Mouse (Mus musculus) spleen, adult 18-20 months (tissue): Measurements from ENCODE around the gene Slc2a4.

ENCODE experiments used
- DNase-seq, 2 experiments: peaks; one replicate each; pipeline ENCODE4 v3.0.0; 2022; ENCODE audit warnings: mixed read lengths in 2 of 2

Slc2a4 gene

GRCm38 (mm10) chr11:69948066-69948762 is at the start of gene Slc2a4:
Gene Slc2a4 (minus strand): TSS chr11:69948188.
- peak; percentile 74 to 80 for DNase-seq

DNA sequence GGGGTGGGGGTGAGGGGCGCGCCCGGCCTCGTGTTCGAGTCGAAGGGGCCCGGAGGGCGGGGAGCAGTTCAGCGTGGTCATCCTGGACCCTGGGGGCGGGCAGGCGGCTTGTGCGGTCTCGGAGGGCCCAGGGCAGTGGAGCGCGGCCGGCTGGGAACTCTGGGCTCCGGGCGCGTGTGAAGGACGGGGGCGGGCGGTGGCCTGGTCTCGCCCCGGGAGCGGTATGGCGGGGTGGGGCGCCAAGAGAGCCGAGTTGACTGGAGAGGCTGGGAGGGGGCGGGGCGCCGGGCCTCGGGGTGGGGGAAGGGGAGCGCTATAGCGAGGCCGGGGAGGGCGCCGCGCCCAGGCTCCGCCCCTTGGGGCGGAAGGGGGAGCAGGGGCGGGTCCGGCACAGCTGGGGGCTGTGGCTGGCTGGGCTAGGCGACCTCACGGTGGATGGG is 49.1 kb upstream of the Slc2a4 start:
- peak; percentile 89 to 90 for DNase-seq

- peak in 1 of 2 experiments; percentile 57 for DNase-seq
Observed at GRCm38 (mm10) chr11:69996161-69997061, 48.4 kb upstream of the Slc2a4 start.

DNA sequence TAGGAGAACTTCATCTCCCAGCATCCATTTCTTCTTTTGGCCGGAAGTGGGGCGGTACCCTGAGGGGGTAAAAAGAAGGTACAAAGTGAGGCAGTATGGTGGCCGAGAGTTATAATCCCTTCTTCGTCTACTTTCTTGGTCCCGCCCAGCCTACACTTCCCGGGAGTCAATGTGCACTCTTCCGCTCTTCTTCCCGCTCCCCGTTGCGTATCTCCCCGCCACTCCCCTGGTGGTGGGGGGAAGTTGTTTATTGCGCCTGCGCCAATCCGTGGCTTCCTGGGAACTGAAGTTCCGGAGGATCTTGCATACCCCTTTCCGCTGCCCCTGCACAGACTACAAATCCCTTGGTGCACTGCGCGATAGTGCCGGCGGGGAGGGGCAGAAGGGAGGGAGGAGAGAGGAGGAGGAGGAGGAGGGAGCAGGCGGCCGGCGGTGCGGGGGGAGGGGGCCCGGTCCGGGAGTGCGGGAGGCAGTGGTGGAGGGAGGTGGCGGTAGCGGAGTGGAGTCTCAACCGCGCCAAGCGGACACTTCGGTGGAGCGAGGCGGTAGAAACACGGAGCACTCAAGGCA is 47.5 kb upstream of the Slc2a4 start, which contains the start of gene Phf23:
Phf23 (plus strand) TSS at position 387 of the 570 bp plus-strand sequence.
- peak; percentile 93 to 97 for DNase-seq

- DNase-seq: no peak
Observed at GRCm38 (mm10) chr11:69994401-69995090, 46.6 kb upstream of the Slc2a4 start.

DNA sequence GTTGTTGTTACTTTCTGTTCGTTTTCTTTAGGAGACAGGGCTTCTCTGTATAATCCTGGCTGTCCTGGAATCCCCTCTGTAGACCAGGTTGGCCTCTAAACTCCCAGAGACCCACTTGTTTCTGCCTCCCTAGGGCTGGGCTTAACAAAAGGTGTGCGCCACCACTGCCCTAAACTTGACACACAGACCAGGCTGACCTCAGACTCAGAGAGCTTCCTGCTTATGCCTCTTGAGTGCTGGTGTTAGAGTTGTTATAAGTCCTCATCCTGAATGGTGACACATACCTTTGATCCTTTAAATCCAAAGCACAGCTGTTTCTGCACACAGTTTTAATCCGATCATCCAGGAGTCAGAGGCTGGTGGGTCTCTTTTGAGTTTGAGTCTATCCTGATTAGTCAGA is 44.9 kb upstream of the Slc2a4 start:
- no peak for DNase-seq

- no peak for DNase-seq
Observed at GRCm38 (mm10) chr11:69992396-69992795, 44.4 kb upstream of the Slc2a4 start.

DNA sequence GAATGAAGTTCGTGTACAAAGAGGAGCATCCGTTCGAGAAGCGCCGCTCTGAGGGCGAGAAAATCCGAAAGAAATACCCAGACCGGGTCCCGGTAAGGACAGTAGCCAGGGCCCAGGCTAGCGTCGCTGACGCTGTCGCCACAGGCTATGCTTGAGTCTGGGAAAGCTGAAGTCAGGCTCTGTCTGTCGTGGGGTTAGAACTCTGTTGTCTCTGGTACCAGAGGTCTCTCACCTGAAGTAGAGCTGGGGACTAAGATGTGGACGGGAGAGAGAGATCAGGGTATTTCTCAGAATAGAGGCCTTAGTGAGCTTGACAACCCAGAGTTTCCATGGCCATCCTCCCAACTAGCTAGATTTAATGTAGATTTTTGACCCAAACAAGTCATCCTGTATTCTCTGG is 43.7 kb upstream of the Slc2a4 start:
- DNase-seq: no peak

- peak; percentile 91 to 93 for DNase-seq
Observed at GRCm38 (mm10) chr11:69990850-69991691, 43.1 kb upstream of the Slc2a4 start, which contains the start of gene Gabarap. Gene Gabarap (plus strand): TSS chr11:69991143.

DNA sequence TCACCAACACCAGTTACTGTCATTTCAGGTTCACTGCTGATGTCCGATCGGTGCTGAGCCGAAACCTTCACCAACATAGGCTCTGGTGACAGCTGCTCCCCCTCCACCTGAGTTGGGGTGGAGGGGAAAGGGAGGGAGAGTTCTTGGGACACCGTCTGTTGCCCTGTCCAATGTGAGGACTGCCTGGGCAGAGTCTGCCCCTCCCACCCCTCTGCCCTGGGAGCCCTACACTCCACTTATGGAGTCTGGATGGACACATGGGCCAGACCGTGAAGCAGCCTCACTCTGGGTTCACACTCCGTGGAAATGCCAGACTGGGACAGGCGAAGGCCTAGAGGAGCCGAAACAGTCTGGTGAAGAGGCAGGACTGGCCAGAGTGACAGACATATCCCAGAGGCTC is 42.0 kb upstream of the Slc2a4 start:
- DNase-seq: no peak

- DNase-seq: no peak
Observed at GRCm38 (mm10) chr11:69984431-69984830, 36.4 kb upstream of the Slc2a4 start.

DNA sequence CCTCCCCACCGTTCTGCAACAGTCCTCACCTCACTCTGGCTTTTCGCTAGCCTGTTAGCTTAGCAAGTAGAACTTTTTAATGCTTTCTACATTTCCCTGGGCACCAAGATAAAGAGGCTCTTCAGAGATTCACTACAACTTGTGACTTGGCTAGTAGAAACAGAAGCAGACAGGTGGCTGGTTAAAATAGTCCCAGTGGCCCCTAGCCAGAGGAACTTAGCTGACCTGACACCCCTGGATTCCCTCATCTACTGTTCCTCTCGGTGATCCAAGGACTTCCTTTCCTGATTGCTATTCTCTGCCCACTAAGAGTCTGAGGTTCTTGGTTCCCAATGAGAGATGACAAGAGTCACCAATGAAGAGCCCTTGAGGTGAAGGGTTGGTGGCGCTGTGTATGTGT is 35.4 kb upstream of the Slc2a4 start:
- no peak for DNase-seq

DNA sequence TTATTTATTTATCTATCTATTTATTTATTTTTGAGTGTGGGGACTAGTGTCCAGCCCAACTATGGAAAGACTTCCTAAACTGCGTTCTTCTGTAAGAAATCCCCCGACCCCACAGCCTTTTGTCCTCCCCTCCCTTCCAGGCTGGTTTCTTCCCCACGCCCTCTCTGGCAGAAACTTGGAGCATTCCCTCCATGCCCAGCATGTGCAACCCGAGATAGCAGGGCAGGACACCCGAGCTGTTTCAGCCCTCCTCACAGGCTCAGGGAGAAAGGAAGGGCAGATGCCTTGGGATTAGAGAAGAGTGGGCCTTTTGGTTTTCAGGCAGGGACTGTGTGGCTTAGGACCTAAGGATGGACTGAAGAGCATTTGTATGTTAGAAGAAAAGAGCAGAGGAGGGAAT is 34.9 kb upstream of the Slc2a4 start:
- no peak for DNase-seq

- no peak for DNase-seq
Observed at GRCm38 (mm10) chr11:69982225-69982624, 34.2 kb upstream of the Slc2a4 start, which contains the start of gene Elp5. Gene Elp5 (minus strand): TSS chr11:69982517.

- peak in 1 of 2 experiments; percentile 39 for DNase-seq
Observed at GRCm38 (mm10) chr11:69981141-69981762, 33.3 kb upstream of the Slc2a4 start, which contains the start of gene Ctdnep1. Gene Ctdnep1 (plus strand): TSS chr11:69981156.

- peak; percentile 84 to 90 for DNase-seq
Observed at GRCm38 (mm10) chr11:69980196-69981140, 32.5 kb upstream of the Slc2a4 start.

GRCm38 (mm10) chr11:69979827-69980195 is 31.8 kb upstream of the Slc2a4 start:
- no peak for DNase-seq

- DNase-seq: no peak
Observed at GRCm38 (mm10) chr11:69976271-69976670, 28.3 kb upstream of the Slc2a4 start.

DNA sequence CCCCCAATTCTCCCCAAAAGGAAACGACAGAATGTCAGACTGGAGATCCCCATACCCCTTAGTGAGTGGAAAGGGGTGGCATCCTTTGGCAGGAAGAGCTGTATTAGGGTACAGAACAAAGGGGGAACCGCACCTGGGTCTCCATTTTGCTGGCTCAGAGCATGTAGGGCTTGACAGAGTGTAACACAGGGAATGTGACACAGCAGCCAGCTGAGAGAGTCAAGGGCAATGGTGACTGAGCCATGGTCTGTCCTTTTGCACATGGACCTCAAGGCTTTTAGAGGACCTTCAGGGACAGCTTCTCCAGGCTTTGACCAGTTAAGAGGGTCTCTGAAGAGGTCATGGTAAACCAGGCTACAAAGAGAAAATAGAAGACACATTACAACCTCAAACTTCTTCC is 26.9 kb upstream of the Slc2a4 start:
- no peak for DNase-seq

GRCm38 (mm10) chr11:69970775-69971174 is 22.8 kb upstream of the Slc2a4 start:
- no peak for DNase-seq
